Mouse (Mus musculus) liver, postnatal 0 days (tissue): ENCODE results near the gene Pnpla8.

Experiments
- CTCF ChIP-seq: sonication (generic); IDR thresholded peaks from 2 replicates; pipeline ENCODE4 v1.5.1; 2016; ENCODE audit warnings: antibody characterized with exemption, low read depth
- EP300 ChIP-seq: IDR thresholded peaks from 2 replicates; pipeline ENCODE4 v1.6.1; 2016; ENCODE audit warnings: antibody characterized with exemption, low read depth, mild to moderate bottlenecking

DNA sequence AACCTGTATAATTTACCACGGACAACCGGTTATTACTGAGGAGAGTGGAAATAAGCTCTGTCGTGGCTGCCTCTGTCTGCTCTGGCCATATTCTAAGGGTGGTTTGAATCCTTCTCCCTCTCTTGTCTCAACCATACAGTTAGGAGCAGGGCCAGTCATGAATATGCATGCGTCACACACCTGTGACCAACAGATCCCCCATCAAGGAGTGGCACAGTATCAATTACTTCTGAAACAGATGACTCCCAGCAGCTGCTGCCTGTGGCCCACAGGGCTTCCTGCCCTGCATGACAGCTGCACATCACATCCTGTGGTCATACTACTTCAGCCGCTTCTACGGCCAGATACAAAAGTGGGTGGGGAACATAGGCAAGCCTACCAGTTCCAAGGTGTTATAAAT lies 122.9 kb downstream of the Pnpla8 start:
- no peak for TF ChIP-seq CTCF
- no peak for TF ChIP-seq EP300
